Mouse (Mus musculus) cerebellum, adult (tissue): Measurements from ENCODE around the gene Atp6ap2.
"Not testable (repeated sequence)": the region's sequence is repeated elsewhere in the genome, so short reads cannot be mapped to it uniquely, and the experiment has no call there.

ENCODE experiments used
- ATAC-seq: cut with Nextera tagmentation; 2 replicates; pipeline ENCODE4 v1.9.2; 2017; ENCODE audit warnings: mild to moderate bottlenecking, moderate library complexity, mixed read lengths; ENCODE audit not compliant: insufficient number of reproducible peaks, low FRiP score, low TSS enrichment

Gene Atp6ap2

GRCm38 (mm10) chrX:12587192-12587957 is at the start of gene Atp6ap2:
Atp6ap2 (plus strand) TSS chrX:12587801.
- peak; percentile 100 for ATAC-seq

- ATAC-seq = no peak
These were observed 43.2 kb upstream of the Atp6ap2 start for GRCm38 (mm10) chrX:12544417-12544816.

GRCm38 (mm10) chrX:12557086-12557485 is 30.5 kb upstream of the Atp6ap2 start:
- ATAC-seq = no peak

GRCm38 (mm10) chrX:12571407-12571806 is 16.2 kb upstream of the Atp6ap2 start:
- no peak for ATAC-seq

GRCm38 (mm10) chrX:12577936-12578335 is 9.7 kb upstream of the Atp6ap2 start:
- ATAC-seq = no peak

GRCm38 (mm10) chrX:12578339-12578868 is 9.2 kb upstream of the Atp6ap2 start:
- ATAC-seq = no peak

GRCm38 (mm10) chrX:12583261-12583660 is 4.3 kb upstream of the Atp6ap2 start:
- ATAC-seq = no peak

- no peak; the same call in 1 of the 2 replicates for ATAC-seq
These were observed 356 bp downstream of the Atp6ap2 start for GRCm38 (mm10) chrX:12587958-12588355.

- no peak for ATAC-seq
These were observed 3.9 kb downstream of the Atp6ap2 start for GRCm38 (mm10) chrX:12591401-12591943.

GRCm38 (mm10) chrX:12592011-12592410 is 4.4 kb downstream of the Atp6ap2 start:
- no peak for ATAC-seq

- ATAC-seq = no peak
These were observed 6.2 kb downstream of the Atp6ap2 start for GRCm38 (mm10) chrX:12593824-12594223.

GRCm38 (mm10) chrX:12610541-12610940 is 22.9 kb downstream of the Atp6ap2 start:
- ATAC-seq = not testable (repeated sequence)

GRCm38 (mm10) chrX:12611211-12611610 is 23.6 kb downstream of the Atp6ap2 start:
- no peak for ATAC-seq

- ATAC-seq = not testable (repeated sequence)
These were observed 24.8 kb downstream of the Atp6ap2 start for GRCm38 (mm10) chrX:12612360-12612759.

GRCm38 (mm10) chrX:12625131-12625530 is 37.5 kb downstream of the Atp6ap2 start:
- ATAC-seq = no peak

GRCm38 (mm10) chrX:12644976-12645375 is 57.4 kb downstream of the Atp6ap2 start:
- no peak for ATAC-seq

GRCm38 (mm10) chrX:12645531-12646304 is 58.1 kb downstream of the Atp6ap2 start:
- ATAC-seq = peak; percentile 82

GRCm38 (mm10) chrX:12651906-12652305 is 64.3 kb downstream of the Atp6ap2 start:
- no peak for ATAC-seq

- no peak for ATAC-seq
These were observed 66.3 kb downstream of the Atp6ap2 start for GRCm38 (mm10) chrX:12653879-12654278.
